Mouse (Mus musculus): ENCODE data around the gene Tspan14.

The Tspan14 gene

DNA sequence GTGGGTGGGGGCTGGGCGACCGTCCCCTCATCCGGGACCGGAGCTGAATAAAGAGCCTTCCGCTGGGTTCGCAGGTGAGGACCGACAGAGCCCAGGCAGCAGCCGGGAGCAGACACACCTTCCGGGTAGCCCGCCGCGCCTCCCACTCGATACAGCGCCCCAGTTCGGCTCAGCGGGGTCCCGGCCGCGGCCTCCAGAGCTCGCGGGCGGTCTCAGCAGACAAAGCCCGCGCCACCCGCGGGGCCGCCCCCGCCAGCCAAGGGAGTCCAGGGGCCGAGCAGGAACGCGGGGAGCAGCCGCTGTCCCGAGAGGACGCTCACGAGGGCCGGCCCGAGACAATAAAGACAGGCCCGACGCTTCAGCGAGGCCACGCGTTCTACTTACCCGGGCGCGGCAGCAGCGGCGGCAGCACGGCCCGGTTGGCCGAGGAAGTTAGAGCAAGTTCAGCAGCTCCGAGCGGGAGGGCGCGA, at the start of gene Tspan14:
Tspan14 (minus strand) TSS at position 416 of the 470 bp plus-strand sequence.
- DNase-seq (ENCODE audit: low spot score in 2 of 2) = no peak

DNA sequence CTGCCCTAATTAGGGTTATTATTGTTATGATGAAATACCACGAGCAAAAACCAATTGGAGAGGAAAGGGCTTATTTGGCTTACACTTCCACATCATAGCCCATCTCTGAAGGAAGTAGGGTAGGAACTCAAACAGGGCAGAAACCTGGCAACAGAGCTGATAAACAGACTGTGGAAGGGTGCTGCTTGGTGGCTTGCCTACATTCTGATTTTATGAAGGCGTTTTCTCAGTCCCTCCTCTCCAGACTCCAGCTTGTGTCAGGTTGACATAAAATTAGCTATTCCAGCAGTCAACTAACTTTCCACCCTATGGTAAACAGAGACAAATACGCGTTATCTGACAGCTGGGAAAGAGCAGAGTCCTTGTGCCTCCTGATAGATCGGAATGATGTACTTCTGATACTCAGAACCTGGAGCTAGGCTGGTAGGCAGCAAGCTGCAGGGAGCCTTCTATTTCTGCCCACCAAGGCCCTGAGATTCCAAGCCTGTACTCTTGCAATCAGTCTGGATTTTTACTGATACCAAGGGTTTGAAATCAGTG, 48.2 kb upstream of the Tspan14 start:
- no peak for DNase-seq (ENCODE audit: low spot score in 2 of 2)

DNA sequence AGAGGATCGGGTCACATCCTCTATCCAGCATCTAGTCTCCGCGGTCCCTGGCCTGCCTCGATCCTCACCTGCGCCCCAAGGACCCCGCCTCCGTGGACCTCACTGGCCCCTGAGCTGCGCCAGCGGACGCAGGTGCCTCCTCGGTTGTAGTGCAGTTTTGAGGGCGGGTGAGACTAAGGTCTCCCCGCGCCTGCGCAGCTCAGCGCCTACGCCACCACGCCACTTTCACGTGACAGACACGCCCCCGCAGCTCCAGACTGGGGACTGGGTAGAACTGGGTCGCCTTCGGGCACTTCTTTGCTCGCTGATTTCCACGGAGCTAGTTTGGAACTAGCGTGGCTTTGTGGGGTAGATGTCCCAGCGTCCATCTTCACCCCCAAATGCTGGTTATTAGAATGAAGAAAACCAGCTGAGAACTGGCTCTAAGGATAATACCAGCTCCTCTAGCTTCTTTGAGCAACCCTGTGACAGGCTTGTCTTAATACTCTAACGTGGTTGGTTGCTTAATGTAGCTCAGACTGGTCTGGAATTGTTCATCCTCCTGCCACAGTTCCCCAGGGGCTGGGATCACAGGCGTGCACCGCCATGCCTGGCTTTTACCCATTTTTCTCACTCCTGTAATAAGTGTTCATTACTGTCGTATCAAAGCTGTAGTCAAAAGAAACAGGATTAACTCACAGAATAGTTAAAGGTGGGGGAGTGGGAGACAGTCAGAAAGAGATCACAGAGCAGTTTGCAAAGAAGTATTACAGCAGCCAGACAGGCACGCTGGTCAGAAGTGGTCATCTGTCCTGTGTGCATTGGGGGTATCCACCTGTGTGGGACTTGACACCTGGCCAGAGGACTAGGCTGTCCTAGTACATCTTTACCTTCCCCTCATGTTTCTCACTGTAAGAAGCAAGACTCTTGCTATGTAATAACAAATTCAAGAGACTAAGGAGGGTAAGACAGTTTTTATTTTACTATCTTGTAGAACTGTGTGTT, 47.3 kb upstream of the Tspan14 start, which contains the start of gene Fam213a:
Fam213a (minus strand) TSS at position 159 of the 984 bp plus-strand sequence.
- peak; percentile 77 to 84 for DNase-seq (ENCODE audit: low spot score in 2 of 2)

DNA sequence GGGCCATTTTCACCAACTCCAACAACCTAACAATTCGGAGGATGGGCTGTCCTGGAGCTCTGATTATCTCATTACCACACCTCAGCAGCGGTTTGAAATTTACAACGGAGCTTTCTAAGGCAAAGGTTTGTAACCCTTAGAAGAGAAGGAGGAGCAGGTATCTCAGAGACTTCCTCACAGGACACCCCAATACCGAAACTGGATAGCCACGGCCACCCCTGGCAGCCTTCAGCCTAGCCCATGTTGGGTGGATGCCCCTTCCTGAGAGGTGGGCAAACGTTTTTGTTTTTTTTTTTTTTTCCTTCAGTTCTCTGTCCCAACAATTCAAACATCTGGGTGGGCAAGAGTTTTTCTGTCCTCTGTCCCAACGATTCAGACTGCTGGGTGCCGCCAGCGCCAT, 46.5 kb upstream of the Tspan14 start:
- DNase-seq (ENCODE audit: low spot score in 2 of 2) = no peak

DNA sequence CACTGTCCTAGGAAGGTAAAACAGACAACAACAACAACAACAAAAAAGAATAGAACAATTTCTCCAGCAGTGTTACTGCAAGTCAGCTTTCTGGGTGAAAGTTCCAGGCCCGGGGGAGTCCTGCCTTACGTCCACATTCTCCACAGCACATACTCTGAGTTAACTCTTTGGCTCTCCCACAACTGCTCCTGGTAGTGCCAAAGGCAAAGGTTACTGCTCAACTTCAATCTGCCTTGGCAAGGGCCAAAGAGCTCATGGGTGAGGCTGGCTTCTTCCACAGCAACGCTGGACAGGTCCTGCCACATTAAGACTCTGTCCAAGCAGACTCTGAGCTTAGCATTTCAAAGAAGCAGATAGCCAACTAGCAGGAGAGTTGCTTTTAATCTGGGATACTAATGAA, 45.3 kb upstream of the Tspan14 start:
- DNase-seq (ENCODE audit: low spot score in 2 of 2) = no peak

DNA sequence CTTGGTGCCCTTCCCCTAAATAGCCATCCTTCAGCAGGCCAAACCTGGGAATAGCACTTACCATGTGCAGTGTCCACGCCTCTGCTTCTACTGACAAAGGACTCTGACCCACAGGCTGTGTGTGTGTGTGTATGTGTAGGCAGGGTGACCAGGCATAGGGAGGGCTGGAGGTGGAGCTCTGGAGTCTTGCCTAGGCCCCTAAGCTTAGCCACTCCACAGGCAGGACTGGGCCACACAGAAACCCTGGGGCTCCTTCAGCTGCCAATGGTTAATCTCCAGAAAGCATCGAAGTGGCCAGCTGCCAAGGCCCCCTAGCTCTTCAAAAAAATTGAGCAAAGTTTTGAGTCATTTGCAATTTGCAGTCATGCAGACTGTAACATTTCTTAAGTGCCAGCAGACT, 41.5 kb upstream of the Tspan14 start:
- peak in 1 of 2 experiments; percentile 13 for DNase-seq (ENCODE audit: low spot score in 2 of 2)

DNA sequence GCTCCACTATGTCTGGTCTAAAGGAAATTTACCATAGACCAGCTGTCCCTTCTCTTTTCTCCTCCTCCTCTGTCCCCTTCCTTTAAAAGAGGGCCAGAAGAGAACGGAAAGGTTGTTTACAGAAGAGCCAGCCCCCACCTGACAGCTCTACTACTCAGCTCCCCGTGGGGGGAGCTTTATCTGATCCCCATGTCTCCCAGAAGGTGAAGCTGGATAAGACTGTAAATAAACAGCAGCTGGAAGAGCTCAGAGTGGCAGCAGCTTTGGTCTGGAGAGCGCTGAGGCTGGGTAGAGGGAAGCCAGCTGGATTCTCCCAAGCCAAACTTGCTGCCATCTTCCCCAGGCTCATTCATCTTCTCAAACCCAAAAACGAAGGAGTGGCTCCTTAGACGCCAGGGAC, 41.0 kb upstream of the Tspan14 start:
- no peak for DNase-seq (ENCODE audit: low spot score in 2 of 2)

DNA sequence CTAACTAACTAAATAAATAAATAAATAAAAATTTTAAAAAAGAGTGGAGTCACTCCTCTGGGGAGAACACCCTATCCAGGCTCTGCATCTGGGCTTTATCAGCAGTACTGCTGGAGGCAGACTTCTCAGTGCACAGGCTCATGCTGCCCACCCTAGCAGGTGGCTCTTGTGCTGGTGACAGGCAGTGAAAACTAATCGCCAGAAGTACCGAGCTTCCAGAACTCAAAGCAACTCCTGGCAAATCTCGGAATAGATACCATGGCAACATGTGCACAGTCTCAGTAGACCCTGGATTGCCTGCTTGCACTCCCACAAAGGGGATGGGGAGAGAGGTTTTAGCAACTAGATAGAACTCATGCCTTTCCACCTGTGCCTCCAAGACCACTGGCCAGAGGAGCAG, 40.3 kb upstream of the Tspan14 start:
- DNase-seq (ENCODE audit: low spot score in 2 of 2) = peak; percentile 16 to 39

DNA sequence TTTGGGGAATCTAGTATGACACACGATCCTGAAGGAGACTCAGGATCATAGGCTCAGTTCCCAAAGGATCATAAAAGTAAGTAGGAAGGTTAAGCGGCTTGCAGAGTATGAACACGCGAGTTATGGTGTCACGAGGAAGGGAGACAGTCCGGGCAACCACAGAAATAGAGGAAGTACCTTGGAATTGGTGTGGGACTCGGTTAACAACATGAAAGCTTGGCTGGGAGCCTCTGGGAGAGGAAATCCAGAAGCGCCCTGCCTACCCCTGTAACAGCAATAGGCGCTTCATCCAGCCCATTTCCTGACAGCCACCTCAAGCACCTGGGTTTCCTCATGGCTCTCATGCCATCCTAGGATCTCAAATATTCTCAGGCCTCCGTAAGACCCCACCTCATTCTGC, 39.7 kb upstream of the Tspan14 start:
- no peak for DNase-seq (ENCODE audit: low spot score in 2 of 2)

DNA sequence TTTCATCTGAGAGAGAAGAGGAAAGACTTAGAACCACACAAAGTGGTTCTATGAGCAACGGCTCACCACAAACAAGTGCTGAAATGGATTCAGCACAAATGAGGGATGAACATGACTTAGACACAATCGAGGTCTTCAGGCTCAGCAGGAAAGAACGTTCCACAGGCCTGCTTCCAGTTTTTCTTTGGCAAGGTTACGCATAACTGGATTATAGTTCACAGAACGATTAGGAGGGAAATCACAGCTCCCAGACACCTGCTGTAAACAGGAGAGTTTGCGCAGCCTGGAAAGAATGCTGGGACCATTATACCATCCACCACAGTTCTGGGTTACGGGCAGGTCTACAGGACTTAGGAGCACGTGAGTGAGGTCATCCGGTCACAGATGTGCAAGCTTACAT, 39.1 kb upstream of the Tspan14 start:
- DNase-seq (ENCODE audit: low spot score in 2 of 2) = no peak

DNA sequence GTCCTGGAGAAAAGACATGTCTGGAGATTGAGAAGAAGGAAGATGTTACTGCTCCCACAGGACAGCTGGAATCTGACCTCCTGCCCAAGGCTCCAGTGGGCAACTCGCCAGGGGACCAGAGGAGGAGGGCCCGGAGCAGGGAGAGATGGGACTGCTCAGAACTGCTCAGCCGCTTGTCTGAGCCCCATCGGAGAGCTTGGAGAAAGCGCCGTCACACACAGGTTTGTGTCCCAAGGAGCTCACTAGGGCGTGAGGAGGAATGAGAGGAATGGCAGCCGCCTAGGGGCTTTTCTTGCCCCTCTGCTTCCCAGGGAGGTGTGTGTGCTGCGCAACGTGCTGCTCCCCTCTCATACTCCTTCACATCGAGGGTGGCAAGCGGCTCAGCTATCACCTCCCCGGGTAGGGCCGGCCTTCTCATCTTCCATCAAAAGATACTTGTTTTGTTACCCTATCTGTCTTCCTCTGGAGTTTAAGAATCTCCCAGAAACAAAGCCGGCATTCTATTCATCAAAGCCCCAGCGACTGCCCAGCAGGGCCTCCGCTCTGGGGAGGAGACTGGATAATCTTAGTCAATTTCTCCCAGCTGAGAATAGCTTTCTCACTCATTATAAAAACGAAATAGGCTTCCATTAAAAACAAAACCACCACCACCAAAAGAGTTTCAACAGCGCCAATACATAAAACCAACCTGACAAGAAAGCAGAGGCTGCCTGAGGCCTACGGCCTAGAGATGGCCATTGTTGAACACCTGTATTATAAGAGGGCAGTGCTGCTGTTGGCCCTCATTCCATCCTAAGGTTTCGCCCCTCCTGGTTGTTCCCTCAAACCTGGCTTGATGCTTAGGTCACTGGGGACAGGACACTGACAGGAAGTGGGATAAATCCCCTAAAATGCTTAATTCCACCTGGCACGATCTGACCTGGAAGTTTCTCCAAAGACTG, 37.9 kb upstream of the Tspan14 start:
- no peak for DNase-seq (ENCODE audit: low spot score in 2 of 2)

DNA sequence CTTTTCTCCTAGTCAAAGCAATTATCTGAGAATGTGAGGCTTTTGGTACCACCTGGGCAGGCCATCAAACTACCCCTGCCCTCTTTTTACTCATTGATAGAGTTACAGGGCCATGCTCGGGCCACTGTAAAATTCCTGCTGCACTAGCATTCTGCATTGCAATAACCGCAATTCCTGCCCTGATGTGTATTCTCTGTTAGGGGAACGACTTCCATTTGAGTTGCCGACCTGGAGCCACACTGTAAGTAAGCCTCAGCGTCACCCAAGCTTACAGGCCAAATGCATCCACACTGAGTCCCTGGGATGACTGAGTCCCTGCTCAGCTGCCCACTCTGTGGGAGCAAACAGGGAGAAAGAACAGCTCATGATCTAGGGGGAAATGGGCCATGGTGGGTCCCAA, 35.0 kb upstream of the Tspan14 start:
- no peak for DNase-seq (ENCODE audit: low spot score in 2 of 2)

DNA sequence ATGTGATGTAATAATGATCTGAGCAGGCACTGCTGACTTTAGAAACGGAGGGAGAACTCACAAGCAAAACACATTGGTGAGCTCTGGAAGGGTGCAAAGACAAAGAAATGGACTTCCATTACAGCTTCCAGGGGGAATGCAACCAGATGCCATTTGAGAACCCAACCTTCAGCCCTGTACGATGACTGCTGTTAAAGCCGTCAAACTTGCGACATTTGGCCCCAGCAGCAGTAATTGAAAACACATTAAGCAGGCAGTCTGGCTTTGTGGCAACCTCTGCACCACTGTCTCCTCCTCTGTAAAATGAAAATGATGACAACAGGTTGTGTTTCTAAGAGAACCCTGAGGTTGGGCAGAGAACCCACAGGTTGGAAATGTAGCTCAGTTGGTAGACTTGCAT, 34.2 kb upstream of the Tspan14 start:
- no peak for DNase-seq (ENCODE audit: low spot score in 2 of 2)

DNA sequence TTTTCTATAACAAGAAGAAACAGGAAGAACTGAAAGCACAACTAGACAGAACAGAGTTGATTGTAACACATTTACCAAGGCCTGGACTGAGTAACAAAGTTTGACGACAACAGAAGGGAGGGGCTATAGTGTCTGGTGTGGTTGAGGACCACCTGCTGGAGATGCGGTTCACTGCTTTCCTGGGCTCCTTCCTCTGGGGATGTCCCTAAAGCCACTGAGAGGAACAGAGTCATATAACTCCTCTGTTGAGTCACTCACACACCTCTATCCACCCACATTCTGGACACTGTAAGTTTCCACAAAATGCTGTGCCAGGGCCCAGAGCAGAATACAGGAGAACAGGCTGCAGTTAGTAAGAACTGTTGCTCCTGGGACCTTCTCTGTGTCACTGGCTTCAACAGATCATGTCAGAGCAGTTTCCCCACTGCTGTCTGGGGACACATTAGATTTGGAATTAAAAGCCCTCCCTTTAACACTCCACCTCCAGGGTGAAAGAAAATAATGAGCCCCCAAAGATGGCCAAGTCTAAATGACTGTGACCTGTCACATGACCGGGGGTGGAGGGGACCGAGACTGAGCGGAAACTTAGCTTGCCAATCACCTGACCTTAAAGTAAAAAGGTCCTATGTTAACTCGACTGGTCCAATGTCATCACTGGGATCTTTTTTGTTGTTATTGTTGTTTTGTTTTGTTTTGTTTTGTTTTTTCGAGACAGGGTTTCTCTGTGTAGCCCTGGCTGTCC, 33.5 kb upstream of the Tspan14 start:
- peak; percentile 26 to 45 for DNase-seq (ENCODE audit: low spot score in 2 of 2)

DNA sequence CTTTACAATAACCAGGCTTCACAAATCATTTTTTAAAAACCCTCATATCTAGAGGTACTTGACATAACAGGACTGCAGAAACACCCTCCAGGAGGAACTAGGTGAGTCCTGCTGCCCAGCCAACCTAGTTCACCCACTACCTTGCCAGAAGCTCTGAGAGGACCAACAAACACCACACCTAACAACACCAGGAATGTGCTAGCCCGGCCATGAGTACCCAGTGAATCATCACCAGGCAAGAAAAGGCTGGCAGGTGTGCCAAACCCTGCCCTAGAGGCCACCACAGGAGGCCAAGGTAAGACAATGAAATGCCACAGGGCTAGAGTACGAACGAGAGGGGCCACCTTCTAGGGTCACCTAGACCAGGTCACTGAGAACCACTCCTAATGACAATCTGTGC, 29.6 kb upstream of the Tspan14 start:
- no peak for DNase-seq (ENCODE audit: low spot score in 2 of 2)

DNA sequence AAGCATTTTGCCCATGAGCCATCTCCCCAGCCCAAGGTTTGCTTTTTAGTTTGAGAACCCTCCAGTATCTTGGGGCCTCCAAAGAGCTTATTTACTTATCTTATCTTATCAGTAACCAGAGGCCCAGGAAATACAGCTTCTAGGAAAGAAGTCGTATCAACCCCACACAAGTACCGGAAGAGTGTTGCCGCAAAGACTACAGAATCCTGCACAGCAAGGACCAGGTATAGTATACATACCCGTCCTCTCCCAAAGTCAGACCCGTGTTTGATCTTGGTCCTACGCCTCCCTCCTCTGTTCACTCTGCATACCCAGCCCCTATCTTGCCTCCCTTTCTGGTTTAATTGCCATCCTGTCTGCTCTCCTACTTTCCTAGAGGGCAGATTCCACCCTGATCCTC, 25.9 kb upstream of the Tspan14 start:
- no peak for DNase-seq (ENCODE audit: low spot score in 2 of 2)

DNA sequence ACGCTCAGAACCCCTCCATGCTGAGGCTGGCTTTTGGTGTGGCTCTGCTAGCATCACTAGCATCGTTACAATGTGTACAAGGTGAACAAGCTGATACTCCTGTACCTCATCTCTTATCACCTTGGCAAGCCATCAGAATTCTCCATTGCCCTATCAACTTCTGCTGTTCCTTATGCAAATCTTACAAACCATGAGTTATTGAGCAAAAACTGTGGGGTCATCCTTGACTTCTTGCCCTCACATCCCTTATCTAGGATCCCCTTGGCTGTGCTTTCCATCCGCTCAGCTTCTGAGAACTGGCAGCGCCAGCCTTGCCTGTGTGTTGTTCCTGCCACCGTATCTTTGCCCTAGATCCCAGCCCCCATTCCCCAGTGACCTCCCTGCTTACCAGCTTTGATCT, 22.2 kb upstream of the Tspan14 start:
- no peak for DNase-seq (ENCODE audit: low spot score in 2 of 2)

DNA sequence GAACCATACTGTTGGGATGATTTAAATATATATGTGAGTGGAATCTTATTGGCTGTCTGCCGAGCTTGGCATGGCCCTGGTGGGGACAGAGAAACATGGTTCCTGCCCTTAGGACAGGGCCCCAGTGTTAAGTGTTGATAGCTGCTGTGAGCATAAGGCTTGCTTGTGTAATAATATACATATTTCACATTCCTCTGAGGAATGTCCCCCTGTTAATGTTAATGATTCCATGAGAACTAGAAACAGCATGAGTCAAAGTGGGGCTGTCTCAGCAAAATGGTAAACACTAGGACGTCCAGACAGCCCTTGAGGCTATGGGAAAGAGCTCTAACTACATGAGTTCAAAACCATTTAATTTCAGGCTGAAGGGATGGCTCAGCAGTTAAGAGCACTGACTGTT, 20.6 kb upstream of the Tspan14 start:
- no peak for DNase-seq (ENCODE audit: low spot score in 2 of 2)

DNA sequence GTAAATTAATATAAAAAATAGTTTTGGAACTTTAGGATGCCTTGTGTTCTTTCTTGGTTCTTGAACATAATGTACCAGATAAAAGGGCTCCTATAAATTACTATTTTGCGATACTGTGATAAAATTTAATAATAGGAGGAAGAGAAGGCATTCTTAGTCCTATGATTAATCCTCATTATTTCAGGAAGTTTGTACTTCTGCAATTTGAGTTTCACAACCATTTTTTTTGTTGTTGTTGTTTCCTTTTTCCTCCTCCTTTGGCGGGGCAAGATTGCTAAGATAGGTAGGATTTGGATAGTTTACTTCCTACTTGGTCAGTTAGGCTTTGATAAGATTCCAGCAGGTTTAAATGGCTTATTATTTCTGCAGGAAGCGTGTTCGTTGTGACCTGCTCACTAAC, 19.0 kb upstream of the Tspan14 start:
- no peak for DNase-seq (ENCODE audit: low spot score in 2 of 2)

DNA sequence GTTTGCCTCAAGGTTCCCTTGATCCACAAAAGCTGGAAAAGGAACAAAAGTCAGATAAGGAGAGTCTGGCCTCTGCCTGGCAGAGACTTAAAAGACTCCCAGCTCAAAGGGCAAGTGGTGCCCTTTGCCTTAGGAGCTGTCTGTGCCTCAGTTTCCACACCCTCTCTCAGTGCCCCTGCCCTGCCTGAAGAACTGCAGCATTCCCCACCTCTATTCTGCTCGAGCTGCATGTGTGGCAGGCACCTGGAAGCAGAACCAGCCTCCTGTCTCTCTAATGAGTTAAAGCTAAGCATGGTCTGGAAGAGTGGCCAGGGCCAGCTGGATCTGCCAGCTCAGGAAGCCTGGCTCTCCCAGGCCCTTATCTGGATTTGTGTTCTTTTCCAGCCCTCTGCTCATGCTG, 13.1 kb upstream of the Tspan14 start:
- DNase-seq (ENCODE audit: low spot score in 2 of 2) = no peak

DNA sequence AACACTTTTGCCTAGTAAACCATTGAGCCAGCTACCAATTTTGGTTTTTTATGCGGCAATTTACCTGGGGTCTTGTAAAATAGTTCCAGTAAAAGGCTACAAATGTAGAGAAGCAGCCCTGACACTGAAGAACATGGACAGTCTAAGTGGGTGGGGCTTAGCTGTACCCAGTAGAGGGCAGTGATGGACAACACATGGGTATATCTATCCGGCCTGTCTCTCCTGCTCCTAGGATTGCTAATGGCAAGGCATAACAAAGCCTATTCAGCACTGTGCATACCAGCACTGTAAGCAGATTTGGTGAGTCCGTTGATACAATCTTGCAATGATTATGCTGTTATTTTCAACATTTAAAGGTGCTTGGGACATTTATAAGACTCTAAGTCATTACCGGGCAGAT, 12.4 kb upstream of the Tspan14 start:
- no peak for DNase-seq (ENCODE audit: low spot score in 2 of 2)

Measured in spleen, postnatal 14 days (tissue).